Mouse (Mus musculus) left cerebral cortex, adult 18-20 months (tissue): ENCODE results near the gene Prss27. TPM values are rescaled to one million over a fixed set of nuclear protein-coding genes. Genes with fewer than 3 reads are reported as not detected.

Source experiments
- DNase-seq, 2 experiments: peaks; one replicate each; pipeline ENCODE4 v3.0.0; 2021 to 2022; ENCODE audit warnings: low spot score in 2 of 2, mixed read lengths in 1 of 2
- long read RNA-seq, 2 experiments: library from polyadenylated mRNA; stranded (forward); transcript quantifications; one replicate each; pipeline ENCODE4 v2.0.0; 2021
- total RNA-seq, 2 experiments: library from RNA; stranded (reverse); gene quantifications; 2 replicates each; pipeline ENCODE4 v1.2.3; 2021

The Prss27 gene
- not detected for total RNA-seq
- long read RNA-seq, experiment 1, partial matches to known transcripts = 0 of 1 reads
- long read RNA-seq, experiment 1, other reads (novel, unspliced or antisense) = 1 of 1 reads
- long read RNA-seq, experiment 2 = 0 reads

- no peak for DNase-seq
Measured at GRCm38 (mm10) chr17:24037844-24038243, at the start of gene Prss27. Prss27 (plus strand) TSS chr17:24038144.

- DNase-seq = no peak
Measured at GRCm38 (mm10) chr17:23989802-23990201, 48.1 kb upstream of the Prss27 start.

GRCm38 (mm10) chr17:23992789-23993553 lies 45.0 kb upstream of the Prss27 start:
- no peak for DNase-seq

- peak; percentile 94 to 97 for DNase-seq
Measured at GRCm38 (mm10) chr17:23993559-23994428, 44.1 kb upstream of the Prss27 start.

- no peak for DNase-seq
Measured at GRCm38 (mm10) chr17:23994667-23995066, 43.3 kb upstream of the Prss27 start.

GRCm38 (mm10) chr17:23995421-23995820 lies 42.5 kb upstream of the Prss27 start:
- no peak for DNase-seq

GRCm38 (mm10) chr17:23997901-23998300 lies 40.0 kb upstream of the Prss27 start, which contains the start of gene Prss22:
Prss22 (minus strand) TSS chr17:23998100.
- DNase-seq = no peak

GRCm38 (mm10) chr17:23998383-23998782 lies 39.6 kb upstream of the Prss27 start:
- no peak for DNase-seq

- peak; percentile 86 to 91 for DNase-seq
Measured at GRCm38 (mm10) chr17:24000404-24000803, 37.5 kb upstream of the Prss27 start.

- no peak for DNase-seq
Measured at GRCm38 (mm10) chr17:24004071-24004665, 33.8 kb upstream of the Prss27 start.

GRCm38 (mm10) chr17:24005049-24005448 lies 32.9 kb upstream of the Prss27 start:
- DNase-seq = no peak

GRCm38 (mm10) chr17:24006930-24007329 lies 31.0 kb upstream of the Prss27 start:
- no peak for DNase-seq

GRCm38 (mm10) chr17:24007391-24007790 lies 30.6 kb upstream of the Prss27 start:
- DNase-seq = no peak

GRCm38 (mm10) chr17:24008105-24008504 lies 29.8 kb upstream of the Prss27 start:
- no peak for DNase-seq

- no peak for DNase-seq
Measured at GRCm38 (mm10) chr17:24009617-24010016, 28.3 kb upstream of the Prss27 start.

- no peak for DNase-seq
Measured at GRCm38 (mm10) chr17:24012921-24013320, 25.0 kb upstream of the Prss27 start.

GRCm38 (mm10) chr17:24014433-24014965 lies 23.4 kb upstream of the Prss27 start:
- no peak for DNase-seq

GRCm38 (mm10) chr17:24015727-24016126 lies 22.2 kb upstream of the Prss27 start:
- DNase-seq = peak; percentile 34 to 43

GRCm38 (mm10) chr17:24020696-24021095 lies 17.2 kb upstream of the Prss27 start:
- no peak for DNase-seq

GRCm38 (mm10) chr17:24021375-24022199 lies 16.4 kb upstream of the Prss27 start:
- no peak for DNase-seq
